Mouse (Mus musculus): Measurements from ENCODE around the gene 4930430F08Rik.
A peak's percentile ranks its signal among the peaks of the same experiment; 100 is the strongest.
"Not testable (repeated sequence)": the region's sequence is repeated elsewhere in the genome, so short reads cannot be mapped to it uniquely, and the experiment has no call there.

The 4930430F08Rik gene

DNA sequence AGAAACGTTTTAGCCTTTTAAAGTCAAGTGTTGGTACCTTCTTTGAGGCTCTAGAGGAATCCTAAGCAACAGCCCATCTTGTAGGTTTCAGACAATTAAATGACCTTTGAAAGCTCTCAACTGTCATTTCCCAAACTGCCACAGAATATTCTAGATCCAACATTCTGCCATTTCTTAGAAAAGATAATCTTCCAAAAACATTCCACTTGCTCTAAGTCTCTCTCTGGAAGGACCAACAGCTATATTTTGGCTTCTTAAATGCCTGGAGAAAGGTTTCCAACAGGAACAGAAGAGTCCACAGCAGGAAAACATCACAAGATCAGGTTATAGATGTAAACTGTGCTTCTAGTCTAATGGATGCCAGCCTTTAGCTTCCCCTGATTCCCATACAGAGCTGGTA, at the start of gene 4930430F08Rik, which contains the start of gene 1700017N19Rik:
TSS of gene 4930430F08Rik (minus strand) at position 101 of the 400 bp plus-strand sequence.
TSS of gene 1700017N19Rik (plus strand) at position 162 of the 400 bp plus-strand sequence.
- no peak for DNase-seq (ENCODE audit: low read depth, low spot score)

DNA sequence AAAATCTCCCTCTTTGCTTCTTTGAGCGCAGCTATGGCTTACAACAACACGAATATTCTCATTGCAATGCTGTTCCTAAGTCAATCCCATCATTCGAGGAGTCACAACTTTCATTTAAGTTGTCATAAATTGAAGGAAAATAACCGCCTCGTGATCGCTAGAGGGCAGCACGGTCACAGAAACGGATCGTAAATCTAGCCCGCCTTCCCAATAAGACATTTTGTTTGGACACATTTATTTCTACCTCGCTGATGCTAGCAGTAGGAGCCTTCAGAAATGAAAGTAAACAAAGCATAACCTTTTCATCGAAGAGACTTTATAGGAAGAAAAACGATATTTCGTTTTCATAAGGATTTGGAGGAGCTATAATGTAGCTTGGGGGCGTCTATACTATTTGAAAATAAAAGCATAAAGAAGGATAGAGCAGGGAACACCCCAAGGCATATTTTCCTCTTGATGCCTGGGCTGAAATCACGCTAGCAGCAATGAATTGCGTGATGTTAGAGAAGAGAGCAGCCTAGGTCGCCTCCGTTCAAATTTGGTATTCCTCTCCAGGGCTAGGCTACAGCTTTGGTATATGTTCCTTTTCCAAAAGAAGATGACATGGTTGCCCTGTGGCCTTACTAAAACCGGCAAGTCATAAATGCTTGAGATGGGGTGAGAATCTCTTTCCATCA, 39.7 kb upstream of the 4930430F08Rik start:
- DNase-seq (ENCODE audit: low read depth, low spot score), result peak; percentile 7

DNA sequence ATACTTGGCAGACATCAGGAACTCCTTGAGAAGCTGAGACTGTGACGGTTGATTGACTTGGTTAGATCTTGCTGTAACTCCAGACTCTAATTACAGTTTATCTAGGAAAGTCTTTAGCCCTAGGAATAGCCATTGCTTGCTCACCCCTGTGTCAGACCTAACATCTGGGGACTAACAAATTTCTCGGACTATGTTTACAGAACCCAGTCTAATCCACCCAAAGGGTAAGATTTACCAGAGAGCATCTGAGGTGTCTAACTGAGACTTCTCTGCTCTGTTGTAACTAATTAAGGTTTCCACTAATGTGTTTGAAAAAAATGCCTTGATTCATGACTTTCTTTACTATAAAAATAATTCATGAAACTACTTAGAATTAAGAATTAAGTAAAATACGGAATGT, 32.3 kb upstream of the 4930430F08Rik start:
- no peak for DNase-seq (ENCODE audit: low read depth, low spot score)

- no peak for DNase-seq (ENCODE audit: low read depth, low spot score)
Observed at GRCm38 (mm10) chr10:100620040-100620439, 29.8 kb upstream of the 4930430F08Rik start.

DNA sequence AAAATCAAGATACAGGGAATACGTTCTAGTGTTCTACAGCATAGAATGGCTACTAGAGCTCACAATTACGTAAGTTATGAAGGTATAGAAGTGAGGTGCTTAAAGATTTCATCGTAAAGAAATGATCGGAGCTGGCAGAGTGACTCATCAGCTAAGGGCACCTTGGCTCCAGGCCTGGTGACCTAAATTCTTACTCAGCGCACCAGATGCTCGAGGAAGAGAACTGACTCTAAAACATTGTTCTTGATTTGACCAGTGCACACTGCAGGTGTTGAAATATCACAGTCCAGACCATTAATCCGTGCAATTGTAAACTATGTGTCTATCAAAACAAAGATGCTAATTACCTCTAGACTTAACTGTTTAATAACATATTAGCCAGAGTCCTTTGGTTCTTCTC, 29.3 kb upstream of the 4930430F08Rik start:
- DNase-seq (ENCODE audit: low read depth, low spot score), result no peak

- no peak for DNase-seq (ENCODE audit: low read depth, low spot score)
Observed at GRCm38 (mm10) chr10:100617233-100617903, 27.1 kb upstream of the 4930430F08Rik start.

DNA sequence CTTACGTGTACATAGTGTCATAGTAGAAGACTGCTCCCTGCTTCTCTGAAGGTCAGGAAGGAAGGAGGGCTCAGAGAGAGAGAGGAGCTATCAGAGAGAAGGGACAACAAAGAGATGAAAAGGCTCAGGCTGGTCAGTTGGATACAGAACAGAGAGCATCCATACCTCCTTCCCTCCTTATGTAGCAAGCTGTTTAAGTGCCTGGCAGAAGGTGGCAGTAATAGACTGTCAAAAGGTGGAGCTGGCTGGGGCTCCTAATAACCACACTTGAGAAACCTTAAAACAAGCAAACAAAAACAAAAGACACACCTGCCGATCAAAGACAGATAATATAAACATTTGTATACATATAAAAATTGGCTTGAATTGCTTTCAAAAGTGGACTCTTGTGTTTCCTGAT, 14.0 kb upstream of the 4930430F08Rik start:
- DNase-seq (ENCODE audit: low read depth, low spot score), result no peak

DNA sequence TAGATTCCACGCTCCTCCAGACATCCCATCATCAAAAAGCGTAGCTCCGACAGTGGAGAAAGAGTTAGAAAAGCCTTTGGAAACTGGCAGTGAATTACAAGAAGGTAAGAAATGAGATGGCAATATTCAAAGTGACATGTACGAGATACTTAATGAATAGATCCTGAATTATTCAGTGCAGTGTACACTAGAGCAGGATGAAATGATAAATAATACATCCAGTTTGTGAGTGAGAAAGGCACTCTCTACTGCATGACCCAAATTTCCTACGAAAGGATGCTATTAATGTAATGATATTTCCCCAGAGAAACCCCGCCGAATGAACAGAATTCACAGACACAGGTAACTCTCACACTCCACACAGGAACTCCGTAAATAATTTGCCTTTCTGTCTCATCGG, 13.3 kb upstream of the 4930430F08Rik start:
- no peak for DNase-seq (ENCODE audit: low read depth, low spot score)

DNA sequence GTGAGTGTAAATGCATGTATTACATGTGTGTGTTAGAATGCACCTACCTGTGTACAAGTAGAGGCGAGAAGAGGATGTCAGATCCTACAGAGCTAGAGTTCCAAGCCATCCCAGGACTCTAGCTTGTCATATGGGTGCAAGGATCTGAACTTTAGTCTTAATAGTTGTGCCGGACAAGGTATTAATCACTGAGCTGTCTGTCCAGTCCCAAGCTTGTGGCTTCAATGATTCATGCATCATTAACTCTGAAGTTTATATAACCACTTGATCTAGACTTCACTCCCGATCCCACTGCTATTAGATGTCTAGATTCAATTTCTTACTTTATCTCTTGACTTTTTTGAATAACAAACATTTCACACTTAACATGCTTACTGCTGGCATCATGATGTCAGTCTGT, 8.1 kb upstream of the 4930430F08Rik start:
- no peak for DNase-seq (ENCODE audit: low read depth, low spot score)

DNA sequence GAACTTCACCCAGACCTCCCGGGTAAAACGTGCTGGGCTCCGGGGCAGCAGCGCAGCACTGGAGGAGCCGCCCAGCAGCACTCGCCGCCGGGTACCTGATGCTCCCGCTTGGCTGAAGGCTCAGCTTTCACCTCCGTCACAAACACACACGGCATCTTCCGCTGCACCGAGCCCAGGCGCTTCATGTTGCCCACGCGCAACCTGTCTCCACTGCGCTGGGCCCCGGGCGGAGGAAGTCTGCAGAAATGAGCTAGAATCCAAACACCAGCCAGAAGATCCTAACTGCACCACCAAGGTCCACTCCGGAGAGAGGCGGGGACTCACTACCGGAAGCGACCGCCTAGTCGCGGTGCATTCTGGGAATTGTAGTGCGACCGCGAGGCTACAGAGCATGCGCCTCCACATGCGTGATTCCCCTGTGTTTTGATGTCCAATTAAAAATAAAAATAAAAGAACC, 1.3 kb downstream of the 4930430F08Rik start:
- DNase-seq (ENCODE audit: low read depth, low spot score), result peak; percentile 48

DNA sequence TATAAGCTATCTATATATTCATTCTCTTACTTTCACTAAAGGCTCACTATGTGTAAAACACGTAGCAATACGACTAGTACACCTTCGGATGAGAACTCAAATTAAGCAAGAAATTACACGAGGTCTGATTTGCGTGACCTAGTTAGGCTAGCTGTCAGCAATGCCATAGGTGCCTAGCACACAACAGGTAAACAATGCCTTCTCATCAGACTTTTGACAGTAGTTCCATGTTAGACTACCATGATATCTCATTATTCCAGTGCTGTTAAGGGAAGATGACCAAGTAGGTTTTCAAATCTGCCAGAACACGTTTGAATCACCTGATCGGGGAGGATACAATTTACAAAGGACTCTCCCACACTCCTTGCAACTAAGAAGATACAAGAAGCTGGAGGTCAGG, 1.7 kb downstream of the 4930430F08Rik start:
- no peak for DNase-seq (ENCODE audit: low read depth, low spot score)

- no peak for DNase-seq (ENCODE audit: low read depth, low spot score)
Observed at GRCm38 (mm10) chr10:100584178-100584577, 6.0 kb downstream of the 4930430F08Rik start.

GRCm38 (mm10) chr10:100575294-100575693, 14.9 kb downstream of the 4930430F08Rik start:
- no peak for DNase-seq (ENCODE audit: low read depth, low spot score)

GRCm38 (mm10) chr10:100574505-100575149, 15.6 kb downstream of the 4930430F08Rik start:
- no peak for DNase-seq (ENCODE audit: low read depth, low spot score)

- no peak for DNase-seq (ENCODE audit: low read depth, low spot score)
Observed at GRCm38 (mm10) chr10:100571707-100572106, 18.5 kb downstream of the 4930430F08Rik start.

- DNase-seq (ENCODE audit: low read depth, low spot score), result no peak
Observed at GRCm38 (mm10) chr10:100564112-100564511, 26.1 kb downstream of the 4930430F08Rik start.

DNA sequence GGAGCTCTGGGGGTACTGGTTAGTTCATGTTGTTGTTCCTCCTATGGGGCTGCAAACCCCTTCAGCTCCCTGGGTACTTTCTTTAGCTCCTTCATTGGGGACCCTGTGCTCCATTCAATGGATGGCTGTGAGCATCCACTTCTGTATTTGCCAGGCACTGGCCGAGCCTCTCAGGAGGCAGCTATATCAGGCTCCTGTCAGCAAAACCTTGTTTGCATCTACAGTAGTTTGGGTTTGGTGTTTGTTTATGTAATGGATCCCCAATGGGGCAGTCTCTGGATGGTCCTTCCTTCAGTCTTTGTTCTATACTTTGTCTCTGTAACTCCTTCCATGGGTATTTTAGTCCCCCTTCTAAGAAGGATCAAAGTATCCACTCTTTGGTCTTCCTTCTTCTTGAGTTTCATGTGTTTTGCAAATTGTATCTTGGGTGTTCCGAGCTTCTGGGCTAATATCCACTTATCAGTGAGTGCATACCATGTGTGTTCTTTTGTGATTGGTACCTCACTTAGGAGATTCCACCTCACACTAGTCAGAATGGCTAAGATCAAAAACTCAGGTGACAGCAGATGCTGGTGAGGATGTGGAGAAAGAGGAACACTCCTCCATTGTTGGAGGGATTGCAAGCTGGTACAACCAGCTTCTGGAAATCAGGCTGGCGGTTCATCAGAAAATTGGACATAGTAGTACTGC, 29.9 kb downstream of the 4930430F08Rik start:
- not testable (repeated sequence) for DNase-seq (ENCODE audit: low read depth, low spot score)

DNA sequence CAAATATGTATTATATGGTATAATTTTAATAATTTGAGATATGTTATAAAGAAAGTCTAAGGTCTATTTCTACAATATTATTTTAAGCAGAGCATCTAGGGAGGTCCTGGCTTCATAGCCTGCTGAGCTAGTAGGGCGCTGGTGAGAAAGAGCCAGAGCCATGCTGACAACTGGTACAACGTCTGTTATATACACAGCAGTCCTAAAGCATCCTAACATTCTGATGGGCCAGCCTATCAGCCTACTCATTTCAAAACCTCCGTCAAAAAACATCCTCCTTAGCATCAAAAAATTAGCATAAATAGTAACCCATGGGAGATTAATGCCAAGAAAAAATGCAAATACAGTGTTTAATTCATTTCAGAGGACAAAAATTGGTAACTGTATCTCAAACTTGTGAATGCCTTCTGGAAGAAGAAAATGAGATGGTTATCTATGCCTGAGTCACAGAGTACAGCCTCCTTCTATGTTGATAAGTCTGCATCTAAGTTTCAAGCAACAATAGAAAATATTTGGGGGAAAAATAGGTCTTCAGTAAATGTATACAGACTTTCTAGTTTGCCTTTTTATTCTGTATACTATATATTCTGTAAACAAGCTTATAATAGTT, 33.6 kb downstream of the 4930430F08Rik start:
- no peak for DNase-seq (ENCODE audit: low read depth, low spot score)

GRCm38 (mm10) chr10:100524499-100525390, 65.5 kb downstream of the 4930430F08Rik start:
- no peak for DNase-seq (ENCODE audit: low read depth, low spot score)

DNA sequence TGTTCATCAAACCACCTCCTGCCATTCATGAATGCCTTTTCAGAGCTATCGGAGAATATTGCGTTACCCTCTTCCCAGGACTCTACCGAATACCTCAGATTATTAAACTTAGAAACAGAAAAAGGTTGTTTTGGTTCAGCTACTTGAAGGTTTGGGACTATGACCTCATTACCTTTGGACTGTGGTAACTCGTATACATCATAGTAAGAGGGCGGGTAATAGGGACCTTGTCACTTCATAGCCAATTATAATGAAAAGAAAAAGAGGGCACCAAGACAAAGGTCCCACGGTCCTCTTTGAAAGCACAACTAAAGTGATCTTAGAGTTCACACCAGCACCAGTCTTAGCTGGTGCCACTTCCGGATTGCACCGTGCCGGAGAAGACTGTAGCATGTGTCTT, 67.9 kb downstream of the 4930430F08Rik start:
- no peak for DNase-seq (ENCODE audit: low read depth, low spot score)

Data from WW6 (cell line).